Mouse (Mus musculus): ENCODE data around the gene Ccser1.

- TF ChIP-seq CTCF (IDR thresholded peaks at IDR 0.05; ENCODE audit: borderline replicate concordance, insufficient read depth, low read length) (no peak), POLR2A (IDR thresholded peaks at IDR 0.05; ENCODE audit: low read depth, low read length) (no peak)
These were observed 796.8 kb downstream of the Ccser1 start for GRCm38 (mm10) chr6:61976878-61977277.

All from embryonic fibroblast, embryonic 13.5 days (primary cell).